Mouse (Mus musculus): ENCODE results near the gene Serpina3i. TPM values are rescaled to one million over a fixed set of nuclear protein-coding genes. Genes with fewer than 3 reads are reported as not detected.

Gene Serpina3i
- polyA plus RNA-seq, 1 experiment, result not detected

DNA sequence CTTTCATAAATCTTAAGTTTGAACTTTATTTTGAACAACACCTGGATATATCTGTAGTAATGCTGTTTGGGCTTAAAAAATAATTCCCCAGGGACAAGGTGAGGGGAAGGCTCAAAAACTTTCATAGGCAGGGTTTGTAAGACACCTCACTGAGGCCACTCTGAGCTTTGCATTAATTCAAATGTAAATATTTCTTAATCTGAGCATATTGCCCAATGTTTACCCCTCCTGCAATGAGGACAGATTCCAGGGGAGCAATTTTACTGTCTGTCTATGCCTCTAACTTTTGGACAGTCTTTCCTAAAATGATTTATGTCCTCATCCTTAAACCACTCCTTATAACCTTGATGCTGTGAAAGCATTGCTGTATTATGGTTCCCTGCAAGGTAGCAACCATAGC, 25.4 kb downstream of the Serpina3i start:
- Histone ChIP-seq H3K27me3 (ENCODE audit: control insufficient read depth, insufficient read depth, insufficient read length) (no peaks in the 10 kb centered on the region), H3K4me2 (ENCODE audit: low read depth) (no peak overlapping the region), H3K36me3 (ENCODE audit: control insufficient read depth, insufficient read depth) (no peaks in the 10 kb centered on the region), H3K4me3 (no peak overlapping the region), H3ac (ENCODE audit: control insufficient read depth, insufficient read length) (no peak overlapping the region), H3K79me2 (ENCODE audit: control insufficient read depth, insufficient read depth) (no peaks in the 10 kb centered on the region)
- TF ChIP-seq SRF (IDR thresholded peaks at IDR 0.05; ENCODE audit: control insufficient read depth, insufficient read length, low read depth), result no peak
- TF ChIP-seq E2F4 (IDR thresholded peaks at IDR 0.05; ENCODE audit: insufficient read depth), result no peak
- no peak for TF ChIP-seq TCF12 (IDR thresholded peaks at IDR 0.05; ENCODE audit: insufficient read depth, poor library complexity, severe bottlenecking)
- no peak for TF ChIP-seq MYOD1 (IDR thresholded peaks at IDR 0.05; ENCODE audit: control insufficient read depth in 1 of 3, insufficient read length in 2 of 3, low read depth in 2 of 3)
- no peak for TF ChIP-seq REST (IDR thresholded peaks at IDR 0.05; ENCODE audit: insufficient read depth, insufficient read length)
- TF ChIP-seq POLR2AphosphoS2 (IDR thresholded peaks at IDR 0.05; ENCODE audit: insufficient read length, low read depth), result no peak
- no peak for TF ChIP-seq MYOG (IDR thresholded peaks at IDR 0.05; ENCODE audit: control insufficient read depth in 1 of 3, insufficient read depth in 1 of 3, insufficient read length in 2 of 3, low read depth in 2 of 3)
- no peak for TF ChIP-seq POLR2A (IDR thresholded peaks at IDR 0.05; ENCODE audit: insufficient read length, low read depth)
- TF ChIP-seq MAX (IDR thresholded peaks at IDR 0.05; ENCODE audit: low read depth), result no peak
- no peak for TF ChIP-seq CEBPB (IDR thresholded peaks at IDR 0.05; ENCODE audit: insufficient read depth, poor library complexity, severe bottlenecking)
- no peak for TF ChIP-seq USF1 (IDR thresholded peaks at IDR 0.05; ENCODE audit: low read depth)
- no peak for TF ChIP-seq TCF3 (IDR thresholded peaks at IDR 0.05; ENCODE audit: insufficient read length, low read depth)

DNA sequence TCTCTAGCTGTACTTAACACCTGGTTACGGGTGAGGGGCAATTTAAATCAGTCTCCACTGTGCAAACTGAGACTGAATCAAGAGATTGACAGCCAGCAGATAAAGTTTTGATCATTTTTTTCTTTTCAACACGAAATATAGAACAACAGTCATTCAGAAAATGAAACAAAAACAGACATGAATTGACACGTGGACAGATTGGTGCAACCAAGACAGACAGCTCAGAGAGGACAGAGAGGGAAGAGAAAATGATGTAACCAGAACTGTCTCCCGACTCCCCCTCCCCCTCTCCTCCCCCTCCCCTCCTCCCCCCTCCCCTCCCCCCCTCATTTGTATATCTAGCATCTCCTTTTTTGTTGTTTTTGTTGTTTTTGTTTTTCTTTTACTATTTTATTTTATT, 26.9 kb downstream of the Serpina3i start:
- Histone ChIP-seq H3K4me3 (no peak overlapping the region), H3K27me3 (ENCODE audit: control insufficient read depth, insufficient read depth, insufficient read length) (no peaks in the 10 kb centered on the region), H3K79me2 (ENCODE audit: control insufficient read depth, insufficient read depth) (no peaks in the 10 kb centered on the region), H3K4me2 (ENCODE audit: low read depth) (no peak overlapping the region), H3ac (ENCODE audit: control insufficient read depth, insufficient read length) (no peak overlapping the region), H3K36me3 (ENCODE audit: control insufficient read depth, insufficient read depth) (no peaks in the 10 kb centered on the region)
- TF ChIP-seq E2F4 (IDR thresholded peaks at IDR 0.05; ENCODE audit: insufficient read depth), result no peak
- TF ChIP-seq MAX (IDR thresholded peaks at IDR 0.05; ENCODE audit: low read depth), result no peak
- TF ChIP-seq TCF12 (IDR thresholded peaks at IDR 0.05; ENCODE audit: insufficient read depth, poor library complexity, severe bottlenecking), result no peak
- no peak for TF ChIP-seq REST (IDR thresholded peaks at IDR 0.05; ENCODE audit: insufficient read depth, insufficient read length)
- no peak for TF ChIP-seq POLR2AphosphoS2 (IDR thresholded peaks at IDR 0.05; ENCODE audit: insufficient read length, low read depth)
- TF ChIP-seq SRF (IDR thresholded peaks at IDR 0.05; ENCODE audit: control insufficient read depth, insufficient read length, low read depth), result no peak
- no peak for TF ChIP-seq MYOG (IDR thresholded peaks at IDR 0.05; ENCODE audit: control insufficient read depth in 1 of 3, insufficient read depth in 1 of 3, insufficient read length in 2 of 3, low read depth in 2 of 3)
- TF ChIP-seq POLR2A (IDR thresholded peaks at IDR 0.05; ENCODE audit: insufficient read length, low read depth), result no peak
- no peak for TF ChIP-seq CEBPB (IDR thresholded peaks at IDR 0.05; ENCODE audit: insufficient read depth, poor library complexity, severe bottlenecking)
- TF ChIP-seq MYOD1 (IDR thresholded peaks at IDR 0.05; ENCODE audit: control insufficient read depth in 1 of 3, insufficient read length in 2 of 3, low read depth in 2 of 3), result no peak
- no peak for TF ChIP-seq TCF3 (IDR thresholded peaks at IDR 0.05; ENCODE audit: insufficient read length, low read depth)
- no peak for TF ChIP-seq USF1 (IDR thresholded peaks at IDR 0.05; ENCODE audit: low read depth)

DNA sequence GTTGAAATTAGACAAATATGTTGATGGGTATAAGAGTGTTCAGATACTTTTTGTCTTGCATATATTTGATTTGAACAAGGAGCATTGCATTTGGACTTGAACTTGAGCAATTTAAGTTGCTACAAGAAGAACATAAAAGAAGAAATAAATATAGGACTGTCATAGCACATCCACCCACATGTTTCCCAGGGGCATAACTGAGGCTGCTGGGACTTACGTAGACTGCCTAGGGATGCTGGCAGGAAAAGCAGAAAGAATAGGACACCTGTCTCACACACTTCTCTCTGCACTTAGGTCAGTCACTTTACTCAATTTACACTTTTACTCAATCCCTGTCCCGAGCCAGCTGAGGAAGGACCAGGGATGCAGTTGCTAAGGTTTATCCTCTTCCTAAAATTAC, 31.0 kb downstream of the Serpina3i start:
- no peak overlapping the region for H3K4me3 ChIP-seq
- TF ChIP-seq E2F4 (IDR thresholded peaks at IDR 0.05; ENCODE audit: insufficient read depth) (no peak), CEBPB (IDR thresholded peaks at IDR 0.05; ENCODE audit: insufficient read depth, poor library complexity, severe bottlenecking) (no peak), USF1 (IDR thresholded peaks at IDR 0.05; ENCODE audit: low read depth) (no peak), POLR2AphosphoS2 (IDR thresholded peaks at IDR 0.05; ENCODE audit: insufficient read length, low read depth) (no peak), MYOG (IDR thresholded peaks at IDR 0.05; ENCODE audit: control insufficient read depth in 1 of 3, insufficient read depth in 1 of 3, insufficient read length in 2 of 3, low read depth in 2 of 3) (no peak), TCF12 (IDR thresholded peaks at IDR 0.05; ENCODE audit: insufficient read depth, poor library complexity, severe bottlenecking) (no peak)
- no peak overlapping the region for H3ac ChIP-seq (ENCODE audit: control insufficient read depth, insufficient read length)
- no peaks in the 10 kb centered on the region for H3K79me2 ChIP-seq (ENCODE audit: control insufficient read depth, insufficient read depth)
- H3K4me2 ChIP-seq (ENCODE audit: low read depth), result no peak overlapping the region
- H3K27me3 ChIP-seq (ENCODE audit: control insufficient read depth, insufficient read depth, insufficient read length), result no peaks in the 10 kb centered on the region
- H3K36me3 ChIP-seq (ENCODE audit: control insufficient read depth, insufficient read depth), result no peaks in the 10 kb centered on the region

DNA sequence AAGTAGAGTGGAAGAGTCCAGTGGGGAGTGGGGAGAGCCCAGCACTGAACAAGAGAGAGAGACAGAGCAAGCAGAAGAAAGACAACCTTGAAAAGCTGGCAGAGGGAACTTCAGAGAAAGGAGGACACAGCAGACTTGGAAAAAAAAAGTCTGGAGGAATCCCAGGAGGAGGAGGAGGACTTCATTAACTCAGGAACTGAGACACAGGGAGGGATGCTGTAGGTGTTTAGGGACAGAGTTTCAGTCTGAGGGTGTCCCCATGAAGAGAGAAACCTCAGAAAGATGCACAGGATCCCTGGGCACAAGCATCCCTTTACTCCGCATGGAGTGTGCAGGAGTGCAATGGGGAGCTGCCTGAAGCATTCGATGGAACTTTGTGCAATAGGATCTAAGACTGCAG, 35.1 kb downstream of the Serpina3i start:
- Histone ChIP-seq H3K36me3 (ENCODE audit: control insufficient read depth, insufficient read depth) (no peaks in the 10 kb centered on the region), H3K27me3 (ENCODE audit: control insufficient read depth, insufficient read depth, insufficient read length) (no peaks in the 10 kb centered on the region), H3K79me2 (ENCODE audit: control insufficient read depth, insufficient read depth) (no peaks in the 10 kb centered on the region), H3K4me3 (no peak overlapping the region), H3K4me2 (ENCODE audit: low read depth) (no peak overlapping the region), H3ac (ENCODE audit: control insufficient read depth, insufficient read length) (no peak overlapping the region)
- no peak for TF ChIP-seq USF1 (IDR thresholded peaks at IDR 0.05; ENCODE audit: low read depth)
- TF ChIP-seq MAX (IDR thresholded peaks at IDR 0.05; ENCODE audit: low read depth), result no peak
- TF ChIP-seq E2F4 (IDR thresholded peaks at IDR 0.05; ENCODE audit: insufficient read depth), result no peak
- no peak for TF ChIP-seq MYOG (IDR thresholded peaks at IDR 0.05; ENCODE audit: control insufficient read depth in 1 of 3, insufficient read depth in 1 of 3, insufficient read length in 2 of 3, low read depth in 2 of 3)
- TF ChIP-seq CEBPB (IDR thresholded peaks at IDR 0.05; ENCODE audit: insufficient read depth, poor library complexity, severe bottlenecking), result no peak
- TF ChIP-seq TCF12 (IDR thresholded peaks at IDR 0.05; ENCODE audit: insufficient read depth, poor library complexity, severe bottlenecking), result no peak
- TF ChIP-seq REST (IDR thresholded peaks at IDR 0.05; ENCODE audit: insufficient read depth, insufficient read length), result no peak
- TF ChIP-seq SRF (IDR thresholded peaks at IDR 0.05; ENCODE audit: control insufficient read depth, insufficient read length, low read depth), result no peak
- TF ChIP-seq POLR2A (IDR thresholded peaks at IDR 0.05; ENCODE audit: insufficient read length, low read depth), result no peak
- no peak for TF ChIP-seq MYOD1 (IDR thresholded peaks at IDR 0.05; ENCODE audit: control insufficient read depth in 1 of 3, insufficient read length in 2 of 3, low read depth in 2 of 3)
- TF ChIP-seq POLR2AphosphoS2 (IDR thresholded peaks at IDR 0.05; ENCODE audit: insufficient read length, low read depth), result no peak
- TF ChIP-seq TCF3 (IDR thresholded peaks at IDR 0.05; ENCODE audit: insufficient read length, low read depth), result no peak

- Histone ChIP-seq H3K27me3 (ENCODE audit: control insufficient read depth, insufficient read depth, insufficient read length) (no peaks in the 10 kb centered on the region), H3K4me2 (ENCODE audit: low read depth) (no peak overlapping the region)
Observed at GRCm38 (mm10) chr12:104305991-104306390, 43.1 kb downstream of the Serpina3i start.

More at GRCm38 (mm10) chr12:104305991-104306390, 43.1 kb downstream of the Serpina3i start:
- H3K36me3 ChIP-seq (ENCODE audit: control insufficient read depth, insufficient read depth), result no peaks in the 10 kb centered on the region
- no peak for TF ChIP-seq USF1 (IDR thresholded peaks at IDR 0.05; ENCODE audit: low read depth)
- no peak for TF ChIP-seq TCF3 (IDR thresholded peaks at IDR 0.05; ENCODE audit: insufficient read length, low read depth)
- no peak for TF ChIP-seq POLR2AphosphoS2 (IDR thresholded peaks at IDR 0.05; ENCODE audit: insufficient read length, low read depth)
- TF ChIP-seq E2F4 (IDR thresholded peaks at IDR 0.05; ENCODE audit: insufficient read depth), result no peak
- no peak for TF ChIP-seq MYOG (IDR thresholded peaks at IDR 0.05; ENCODE audit: control insufficient read depth in 1 of 3, insufficient read depth in 1 of 3, insufficient read length in 2 of 3, low read depth in 2 of 3)
- TF ChIP-seq MYOD1 (IDR thresholded peaks at IDR 0.05; ENCODE audit: control insufficient read depth in 1 of 3, insufficient read length in 2 of 3, low read depth in 2 of 3), result no peak
- no peak for TF ChIP-seq TCF12 (IDR thresholded peaks at IDR 0.05; ENCODE audit: insufficient read depth, poor library complexity, severe bottlenecking)
- TF ChIP-seq MAX (IDR thresholded peaks at IDR 0.05; ENCODE audit: low read depth), result no peak
- no peak for TF ChIP-seq REST (IDR thresholded peaks at IDR 0.05; ENCODE audit: insufficient read depth, insufficient read length)
- TF ChIP-seq POLR2A (IDR thresholded peaks at IDR 0.05; ENCODE audit: insufficient read length, low read depth), result no peak
- no peak for TF ChIP-seq CEBPB (IDR thresholded peaks at IDR 0.05; ENCODE audit: insufficient read depth, poor library complexity, severe bottlenecking)
- no peak for TF ChIP-seq SRF (IDR thresholded peaks at IDR 0.05; ENCODE audit: control insufficient read depth, insufficient read length, low read depth)
- H3K4me3 ChIP-seq, result no peak overlapping the region
- H3ac ChIP-seq (ENCODE audit: control insufficient read depth, insufficient read length), result no peak overlapping the region
- H3K79me2 ChIP-seq (ENCODE audit: control insufficient read depth, insufficient read depth), result no peaks in the 10 kb centered on the region
